Mouse (Mus musculus) spleen, embryonic (tissue): ENCODE measurements around the gene Mfn2.

Experiments used
- CTCF ChIA-PET: fragments of 350-600 bp; sonication (Branson Sonifier 250); formaldehyde crosslinking; loops from one replicate; lab custom pipeline; 2022; lab: Charles Lee

Gene Mfn2

GRCm38 (mm10) chr4:147904313-147905089 lies at the start of gene Mfn2:
Mfn2 (minus strand) TSS chr4:147904704.
- CTCF ChIA-PET: interaction anchor here (1.4 kb wide), 1 partner anchor 247 kb away, joined by 6 read pairs; the partner anchor contains the start of gene Fbxo6

GRCm38 (mm10) chr4:147953590-147953989 lies 49.1 kb upstream of the Mfn2 start:
- CTCF ChIA-PET: interaction anchor here (0.7 kb wide), 1 partner anchor 54 kb away, joined by 3 read pairs; no protein-coding TSS in a partner anchor

- CTCF ChIA-PET: interaction anchor here (0.7 kb wide), 1 partner anchor 32 kb away, joined by 5 read pairs; no protein-coding TSS in a partner anchor
Measured at GRCm38 (mm10) chr4:147947511-147947910, 43.0 kb upstream of the Mfn2 start.

DNA sequence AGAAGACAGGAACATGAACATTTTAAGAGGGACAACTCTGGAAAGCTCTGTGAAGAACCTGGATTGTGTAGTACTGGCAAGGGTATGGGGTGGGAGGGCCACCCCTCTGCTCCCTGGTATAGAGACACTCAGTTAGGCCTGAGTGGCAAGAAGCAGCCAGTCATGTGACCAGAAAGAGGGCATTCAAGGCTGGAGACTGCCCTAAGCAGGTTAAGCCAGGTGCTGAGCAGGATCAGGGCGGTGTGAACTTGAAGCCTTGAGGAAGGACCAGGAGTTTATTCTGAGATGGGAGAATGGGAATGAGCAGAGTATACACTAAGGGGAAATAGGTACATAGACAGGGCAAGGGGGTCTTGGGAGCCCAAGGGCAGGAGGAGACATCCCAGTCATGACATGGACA lies 38.5 kb upstream of the Mfn2 start:
- CTCF ChIA-PET: no interaction called here

GRCm38 (mm10) chr4:147941045-147942020 lies 36.8 kb upstream of the Mfn2 start:
- CTCF ChIA-PET: no interaction called here

DNA sequence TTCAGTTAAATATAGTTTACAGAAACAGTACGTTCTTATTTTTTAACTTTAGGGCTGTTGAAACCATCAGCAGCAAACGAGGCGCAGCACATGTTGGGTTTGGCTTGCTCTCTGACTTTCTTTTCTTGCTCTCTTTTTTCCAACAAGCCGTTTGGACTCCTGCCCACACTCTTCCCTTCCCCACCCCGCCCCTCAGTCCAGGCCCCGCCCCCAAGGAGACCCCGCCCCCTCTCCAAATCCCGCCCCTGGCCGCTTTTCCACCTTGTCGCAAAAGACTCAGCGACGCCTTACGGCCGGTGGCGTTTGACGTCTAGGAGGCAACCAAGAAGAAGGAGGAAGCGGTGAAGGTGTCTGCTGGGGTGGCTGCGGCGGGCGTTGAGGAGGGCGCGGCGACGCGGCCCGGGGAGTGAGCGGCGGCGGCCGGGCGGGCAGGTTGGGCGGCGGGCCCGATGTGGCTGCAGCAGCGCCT lies 36.1 kb upstream of the Mfn2 start, which contains the start of gene 2510039O18Rik:
Gene 2510039O18Rik, plus strand, starts transcription at position 320 of the 469 bp plus-strand sequence.
- CTCF ChIA-PET: no interaction called here

GRCm38 (mm10) chr4:147940111-147940510 lies 35.6 kb upstream of the Mfn2 start:
- CTCF ChIA-PET: no interaction called here

DNA sequence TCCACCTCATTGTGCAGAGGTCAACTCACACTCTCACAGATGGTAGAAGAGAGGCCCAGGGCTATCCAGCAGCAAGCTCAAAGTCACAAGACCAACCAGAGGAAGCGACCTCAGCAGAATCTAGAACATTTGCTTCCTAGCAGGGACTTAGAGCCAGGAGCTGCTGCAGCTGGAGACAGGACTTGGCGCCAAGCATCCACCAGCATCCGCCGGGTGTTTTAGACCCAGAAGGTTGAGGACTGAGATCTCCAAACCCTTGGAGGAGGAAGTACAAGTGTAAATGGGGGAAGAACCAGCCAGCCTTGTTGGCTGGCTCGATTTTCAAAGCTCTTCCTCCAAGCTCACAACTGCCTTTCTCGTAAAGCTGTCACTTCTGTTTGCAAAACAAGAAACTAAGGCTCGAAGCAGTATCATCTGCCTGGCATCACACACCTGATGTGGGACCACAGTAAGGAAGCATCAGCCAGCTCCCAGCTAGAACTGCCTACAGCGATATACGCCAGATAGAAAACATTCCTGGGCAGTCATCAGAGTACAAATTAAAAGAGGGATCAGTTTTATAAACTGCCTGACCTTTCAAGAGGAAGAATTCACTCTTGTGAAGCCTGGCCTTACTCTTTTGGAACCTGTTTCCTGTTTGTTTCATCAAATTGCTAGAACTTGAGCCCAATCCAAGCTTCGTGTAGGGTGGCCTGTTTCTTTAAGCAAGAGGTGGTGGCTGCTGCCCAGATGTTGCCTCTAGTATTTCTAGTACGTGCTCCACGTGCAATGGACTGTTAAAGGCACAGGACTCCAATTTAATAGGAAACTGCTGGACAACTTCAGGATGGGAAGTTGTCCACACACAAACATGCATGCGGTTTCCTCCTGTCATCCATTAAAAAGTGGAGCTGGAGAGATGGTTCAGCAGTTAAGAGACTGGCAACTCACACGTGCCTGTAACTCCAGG lies 33.9 kb upstream of the Mfn2 start:
- CTCF ChIA-PET: no interaction called here

- CTCF ChIA-PET: interaction anchor here (1.1 kb wide), 1 partner anchor 160 kb away, joined by 3 read pairs; no protein-coding TSS in a partner anchor
Measured at GRCm38 (mm10) chr4:147937486-147937885, 33.0 kb upstream of the Mfn2 start.

DNA sequence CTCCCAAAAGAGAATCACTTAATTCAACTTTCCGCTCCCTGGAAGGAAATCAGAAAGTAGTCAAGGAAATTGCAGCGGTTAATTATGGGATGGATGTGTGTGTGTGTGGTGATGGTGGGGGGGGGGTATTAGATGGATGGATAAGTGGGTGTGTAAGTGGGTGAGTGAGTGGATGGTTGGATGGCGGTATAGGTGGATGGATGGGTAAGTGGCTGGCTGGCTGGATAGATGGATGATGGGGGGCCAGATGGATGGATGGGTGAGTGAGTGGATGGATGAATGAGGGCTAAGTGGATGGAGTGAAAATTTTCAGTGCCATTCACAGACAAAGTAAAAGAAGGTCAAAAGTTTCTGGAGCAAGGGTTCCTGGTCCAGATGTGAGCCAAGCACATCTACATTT lies 32.5 kb upstream of the Mfn2 start:
- CTCF ChIA-PET: interaction anchor here (1.1 kb wide), 1 partner anchor 160 kb away, joined by 3 read pairs; no protein-coding TSS in a partner anchor

- CTCF ChIA-PET: interaction anchor here (1.1 kb wide), 1 partner anchor 161 kb away, joined by 3 read pairs; no protein-coding TSS in a partner anchor
Measured at GRCm38 (mm10) chr4:147936331-147936954, 31.9 kb upstream of the Mfn2 start, which contains the start of gene Plod1. Plod1 (minus strand) TSS chr4:147936767.

DNA sequence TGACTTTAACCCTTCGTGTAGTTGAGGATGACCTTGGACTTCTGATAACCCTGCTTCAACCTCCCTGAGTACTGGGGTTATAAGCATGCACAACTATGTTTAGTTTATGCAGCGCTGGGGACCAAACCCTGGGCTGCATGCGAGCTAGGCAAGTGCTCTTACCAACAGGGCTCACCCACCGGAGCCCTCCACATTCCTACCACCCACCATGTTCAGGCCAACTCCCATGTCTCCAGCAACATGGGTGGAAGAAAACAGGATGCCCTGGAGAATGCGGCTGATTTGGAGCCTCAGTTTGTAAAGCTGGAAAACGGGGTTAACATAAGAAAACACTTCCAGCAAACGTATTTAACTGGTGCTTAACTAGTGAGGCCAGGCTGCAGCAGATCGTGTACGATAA lies 31.4 kb upstream of the Mfn2 start:
- CTCF ChIA-PET: no interaction called here

DNA sequence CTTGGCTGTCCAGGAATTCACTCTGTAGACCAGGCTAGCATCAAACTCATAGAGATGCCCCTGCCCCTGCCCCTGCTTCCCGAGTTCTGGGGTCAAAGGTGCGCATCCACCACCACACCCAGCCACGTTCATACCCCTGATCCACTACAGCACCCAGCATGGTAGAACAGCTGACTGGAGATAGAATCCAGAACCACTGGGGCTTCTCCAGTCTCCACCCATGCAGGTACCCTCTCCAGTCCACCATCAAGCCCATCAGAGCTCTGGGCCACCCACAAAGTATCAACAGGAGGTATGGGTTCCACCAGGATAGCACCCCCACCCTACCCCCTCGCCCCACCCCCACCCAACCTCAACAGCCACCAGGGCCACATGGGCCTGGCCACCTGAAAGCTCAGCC lies 30.1 kb upstream of the Mfn2 start:
- CTCF ChIA-PET: no interaction called here

DNA sequence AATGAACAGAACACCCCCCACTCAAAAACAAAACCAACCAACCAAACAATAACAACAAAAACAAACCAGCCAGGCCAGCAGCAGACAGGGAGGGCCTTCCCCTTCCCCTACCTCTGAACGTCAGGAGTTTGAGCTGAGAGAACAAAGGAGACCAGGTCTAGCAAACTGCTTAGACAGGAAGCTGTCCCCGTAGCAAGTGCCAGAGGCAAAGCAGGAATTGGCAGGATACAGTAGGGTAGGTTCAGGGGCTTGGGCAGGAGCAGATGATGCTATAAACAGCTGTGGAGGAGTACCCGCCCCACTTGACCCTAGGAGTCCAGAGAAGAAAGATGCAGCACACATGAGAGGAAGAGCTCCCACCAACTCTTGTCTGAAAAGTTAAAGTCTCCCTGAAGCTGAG lies 29.6 kb upstream of the Mfn2 start:
- CTCF ChIA-PET: no interaction called here

DNA sequence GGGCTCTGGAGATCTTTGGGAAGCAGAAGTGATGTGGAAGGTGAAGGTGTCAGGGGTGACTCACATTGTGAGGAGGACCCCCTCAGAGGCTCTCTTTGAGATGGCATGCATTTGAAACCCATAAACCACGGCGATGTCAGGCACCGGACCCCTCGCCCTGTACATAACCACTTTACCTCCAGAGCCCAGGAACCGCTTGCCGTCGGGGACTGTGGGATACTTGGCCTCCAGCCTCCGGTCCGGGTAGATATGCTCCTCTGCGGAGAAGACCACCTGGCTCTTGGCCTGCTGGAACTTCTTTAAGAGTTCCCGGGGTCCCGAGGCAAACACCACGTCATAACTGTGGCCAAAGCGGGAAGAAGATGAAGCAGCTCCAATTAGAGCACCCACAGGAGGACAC lies 26.4 kb upstream of the Mfn2 start:
- CTCF ChIA-PET: no interaction called here

GRCm38 (mm10) chr4:147928540-147928939 lies 24.0 kb upstream of the Mfn2 start:
- CTCF ChIA-PET: no interaction called here

GRCm38 (mm10) chr4:147928136-147928535 lies 23.6 kb upstream of the Mfn2 start:
- CTCF ChIA-PET: no interaction called here

DNA sequence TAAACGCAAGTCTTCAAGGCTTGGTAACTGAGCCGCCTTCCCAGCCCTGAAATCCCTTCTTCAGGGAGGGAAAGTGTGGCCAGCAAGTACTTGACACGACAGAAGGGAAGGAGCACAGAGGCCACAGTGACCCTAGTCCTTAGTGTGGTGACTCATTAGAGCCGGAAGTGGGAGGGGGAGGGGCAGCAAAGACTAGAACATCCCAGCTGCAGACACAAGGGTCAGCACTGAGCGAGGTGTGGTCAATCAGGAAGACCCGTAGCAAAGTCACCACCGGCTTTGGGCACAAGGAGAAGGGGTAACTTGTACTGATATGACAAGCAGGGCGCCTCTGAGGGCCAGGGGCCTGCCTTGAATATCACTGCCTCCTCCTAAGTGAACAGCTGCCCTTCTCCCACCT lies 23.2 kb upstream of the Mfn2 start:
- CTCF ChIA-PET: no interaction called here

DNA sequence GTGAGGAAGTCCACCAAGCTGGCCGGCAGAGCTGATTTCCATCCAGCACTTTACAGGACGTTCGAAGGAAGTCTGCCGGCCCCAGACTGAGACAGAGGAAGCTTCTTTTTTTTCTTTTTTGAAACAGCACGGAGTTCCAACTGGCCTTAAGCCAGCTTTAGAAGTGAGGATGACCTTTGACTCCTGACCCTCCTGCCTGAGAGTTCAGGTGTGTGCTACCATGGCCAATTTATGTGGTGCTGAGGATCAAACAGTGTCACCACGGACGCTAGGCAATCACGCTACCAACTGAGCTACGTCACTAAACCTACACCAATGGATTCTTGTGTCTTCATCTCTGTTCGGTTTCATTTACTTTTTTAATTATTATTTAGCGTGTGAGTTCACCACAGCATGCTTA lies 17.8 kb upstream of the Mfn2 start:
- CTCF ChIA-PET: no interaction called here

DNA sequence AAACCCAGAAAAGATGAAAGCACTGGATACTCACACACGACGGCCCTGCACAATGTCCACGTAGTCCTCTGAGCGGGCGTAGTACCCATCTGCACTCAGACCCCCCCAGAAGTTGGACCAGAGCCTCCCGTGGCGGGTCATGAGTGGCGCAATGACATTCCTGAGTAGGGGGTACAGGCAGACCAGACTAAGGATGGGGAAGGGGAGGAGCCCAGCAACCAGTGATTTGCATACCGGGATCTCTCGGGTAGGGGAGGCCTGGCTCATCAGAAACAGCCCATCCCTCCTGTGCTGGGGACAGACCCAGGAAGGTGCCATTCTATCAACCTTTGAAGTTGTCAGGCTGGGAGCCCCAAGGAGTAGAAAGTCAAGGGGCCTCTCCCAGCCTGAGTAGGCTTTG lies 16.5 kb upstream of the Mfn2 start:
- CTCF ChIA-PET: no interaction called here
